Mouse (Mus musculus) skeletal muscle tissue, adult 2 months (tissue): ENCODE measurements around the gene Cenpt.

Experiments used
- DNase-seq: peaks from one replicate; pipeline ENCODE4 v3.0.0-alpha.2; 2012; ENCODE audit warnings: low read depth, low spot score

The Cenpt gene

GRCm38 (mm10) chr8:105853178-105853577 is at the start of gene Cenpt:
Gene Cenpt (minus strand): TSS chr8:105853278.
- no peak for DNase-seq

GRCm38 (mm10) chr8:105900941-105901616 is 48.0 kb upstream of the Cenpt start:
- no peak for DNase-seq

- peak; percentile 91 for DNase-seq
Observed at GRCm38 (mm10) chr8:105900180-105900940, 47.3 kb upstream of the Cenpt start, which contains the start of gene Pskh1. Gene Pskh1 (plus strand): TSS chr8:105900441.

- no peak for DNase-seq
Observed at GRCm38 (mm10) chr8:105897801-105898480, 44.9 kb upstream of the Cenpt start.

- DNase-seq = peak; percentile 42
Observed at GRCm38 (mm10) chr8:105893339-105893738, 40.3 kb upstream of the Cenpt start, which contains the start of gene Nrn1l. Gene Nrn1l (plus strand): TSS chr8:105893567.

- DNase-seq = no peak
Observed at GRCm38 (mm10) chr8:105892432-105892831, 39.4 kb upstream of the Cenpt start.

- peak; percentile 45 for DNase-seq
Observed at GRCm38 (mm10) chr8:105890870-105891269, 37.8 kb upstream of the Cenpt start.

GRCm38 (mm10) chr8:105889756-105890465 is 36.8 kb upstream of the Cenpt start:
- DNase-seq = no peak

- DNase-seq = peak; percentile 66
Observed at GRCm38 (mm10) chr8:105880754-105881520, 27.9 kb upstream of the Cenpt start, which contains the start of gene Edc4. Gene Edc4 (plus strand): TSS chr8:105880881.

- DNase-seq = peak; percentile 85
Observed at GRCm38 (mm10) chr8:105874301-105874700, 21.2 kb upstream of the Cenpt start.

GRCm38 (mm10) chr8:105866364-105867029 is 13.4 kb upstream of the Cenpt start:
- no peak for DNase-seq

GRCm38 (mm10) chr8:105861951-105862350 is 8.9 kb upstream of the Cenpt start:
- DNase-seq = no peak

- peak; percentile 98 for DNase-seq
Observed at GRCm38 (mm10) chr8:105860143-105860981, 7.3 kb upstream of the Cenpt start, which contains the start of gene Nutf2. Gene Nutf2 (plus strand): TSS chr8:105860580.

GRCm38 (mm10) chr8:105859314-105859713 is 6.2 kb upstream of the Cenpt start:
- no peak for DNase-seq

- no peak for DNase-seq
Observed at GRCm38 (mm10) chr8:105858495-105858894, 5.4 kb upstream of the Cenpt start.

- DNase-seq = no peak
Observed at GRCm38 (mm10) chr8:105856168-105856835, 3.2 kb upstream of the Cenpt start.

- DNase-seq = peak; percentile 32
Observed at GRCm38 (mm10) chr8:105855248-105856167, 2.4 kb upstream of the Cenpt start.
